Mouse (Mus musculus): ENCODE data around the gene Dtx3.

- TF ChIP-seq MAFK (IDR thresholded peaks at IDR 0.05; ENCODE audit: insufficient read depth, low read depth, low read length) (no peak), ZNF384 (IDR thresholded peaks at IDR 0.05; ENCODE audit: low read depth, low read length) (no peak), HCFC1 (IDR thresholded peaks at IDR 0.05; ENCODE audit: borderline replicate concordance, insufficient read depth, low read length) (no peak)
Observed at GRCm38 (mm10) chr10:127154241-127154640, 41.3 kb downstream of the Dtx3 start.

Measured in ES-E14 (cell line).